ENCODE assay signal across 8 mouse cellular contexts in genomic region chr15:102101672-102102541, GRCm38 (mm10). TPM values are rescaled to one million over a fixed set of nuclear protein-coding genes. Genes with fewer than 3 reads are reported as not detected.
A peak's percentile ranks its signal among the peaks of the same experiment; 100 is the strongest.
DNase-seq lines count a peak whose midpoint lies in the region; ATAC-seq lines count a peak whose summit lies in the region.

No protein-coding gene starts in this region.

- no peaks in the 10 kb centered on the region for H3K9me3 ChIP-seq in neural tube, embryonic 11.5 days (ENCODE audit: control insufficient read depth, low read length)
- no peaks in the 10 kb centered on the region for H3K9me3 ChIP-seq in forebrain, embryonic 11.5 days (ENCODE audit: control insufficient read depth, low read length)
- H3K9me3 ChIP-seq in hindbrain, embryonic 12.5 days (replicated peaks) = no peaks in the 10 kb centered on the region
- no peaks in the 10 kb centered on the region for H3K9me3 ChIP-seq in limb, embryonic 15.5 days
- no peaks in the 10 kb centered on the region for H3K9me3 ChIP-seq in neural tube, embryonic 13.5 days

- peaks cover 42% of the 10 kb centered on the region for H3K4me1 ChIP-seq in neural tube, embryonic 11.5 days (ENCODE audit: control insufficient read depth, insufficient read depth, low read length)
- H3K4me1 ChIP-seq in forebrain, embryonic 11.5 days (replicated peaks; ENCODE audit: control insufficient read depth, insufficient read depth, low read length) = peaks cover 22% of the 10 kb centered on the region
- H3K4me1 ChIP-seq in hindbrain, embryonic 12.5 days = peaks cover 74% of the 10 kb centered on the region
- H3K4me1 ChIP-seq in limb, embryonic 15.5 days = peaks cover 91% of the 10 kb centered on the region
- peaks cover 90% of the 10 kb centered on the region for H3K4me1 ChIP-seq in neural tube, embryonic 13.5 days (replicated peaks)

- no peak overlapping the region for H3K4me2 ChIP-seq in neural tube, embryonic 11.5 days (ENCODE audit: low read depth)
- H3K4me2 ChIP-seq in forebrain, embryonic 11.5 days (ENCODE audit: low read depth, low read length, severe bottlenecking) = no peak overlapping the region
- H3K4me2 ChIP-seq in hindbrain, embryonic 12.5 days (replicated peaks) = peak overlapping the region; percentile 85
- H3K4me2 ChIP-seq in limb, embryonic 15.5 days = peak overlapping the region; percentile 67
- H3K4me2 ChIP-seq in neural tube, embryonic 13.5 days = peak overlapping the region; percentile 78

- peaks cover 20% of the 10 kb centered on the region for H3K27me3 ChIP-seq in neural tube, embryonic 11.5 days (ENCODE audit: control insufficient read depth, insufficient read depth, low read length)
- peaks cover 20% of the 10 kb centered on the region for H3K27me3 ChIP-seq in forebrain, embryonic 11.5 days (ENCODE audit: control insufficient read depth, insufficient read depth, low read length)
- H3K27me3 ChIP-seq in hindbrain, embryonic 12.5 days = peaks cover 54% of the 10 kb centered on the region
- no peaks in the 10 kb centered on the region for H3K27me3 ChIP-seq in limb, embryonic 15.5 days
- H3K27me3 ChIP-seq in neural tube, embryonic 13.5 days = peaks cover 69% of the 10 kb centered on the region

- H3K4me3 ChIP-seq in neural tube, embryonic 11.5 days (ENCODE audit: low read depth, low read length) = no peak overlapping the region
- H3K4me3 ChIP-seq in forebrain, embryonic 11.5 days (ENCODE audit: low read depth, low read length) = no peak overlapping the region
- 0 out of 2 replicates have a peak overlapping the region, but pooled peaks have one; percentile 23 for H3K4me3 ChIP-seq in hindbrain, embryonic 12.5 days
- H3K4me3 ChIP-seq in limb, embryonic 15.5 days = peak overlapping the region; percentile 57
- peak overlapping the region; percentile 48 for H3K4me3 ChIP-seq in neural tube, embryonic 13.5 days

- peak overlapping the region; percentile 76; the same call in 1 of the 2 replicates for H3K27ac ChIP-seq in neural tube, embryonic 11.5 days (ENCODE audit: low read depth, low read length)
- 0 out of 2 replicates have a peak overlapping the region, but pooled peaks have one; percentile 12 for H3K27ac ChIP-seq in forebrain, embryonic 11.5 days (ENCODE audit: low read depth, low read length)
- peak overlapping the region; percentile 83 for H3K27ac ChIP-seq in hindbrain, embryonic 12.5 days
- peak overlapping the region; percentile 99 for H3K27ac ChIP-seq in limb, embryonic 15.5 days
- peak overlapping the region; percentile 84 for H3K27ac ChIP-seq in neural tube, embryonic 13.5 days (replicated peaks)

- H3K36me3 ChIP-seq in neural tube, embryonic 11.5 days (ENCODE audit: control insufficient read depth, insufficient read depth, low read length) = peaks cover 2% of the 10 kb centered on the region; the same call in 1 of the 2 replicates
- H3K36me3 ChIP-seq in forebrain, embryonic 11.5 days (ENCODE audit: control insufficient read depth, insufficient read depth, low read length) = no peaks in the 10 kb centered on the region; the same call in 1 of the 2 replicates
- peaks cover 6% of the 10 kb centered on the region; the same call in 1 of the 2 replicates for H3K36me3 ChIP-seq in hindbrain, embryonic 12.5 days
- peaks cover 22% of the 10 kb centered on the region for H3K36me3 ChIP-seq in limb, embryonic 15.5 days
- peaks cover 16% of the 10 kb centered on the region for H3K36me3 ChIP-seq in neural tube, embryonic 13.5 days

- no peak for ATAC-seq in neural tube, embryonic 11.5 days (ENCODE audit: insufficient read depth, low FRiP score, low TSS enrichment)
- ATAC-seq in forebrain, embryonic 11.5 days (replicated peaks; ENCODE audit: low FRiP score) = no peak
- ATAC-seq in hindbrain, embryonic 12.5 days (ENCODE audit: low FRiP score) = no peak
- no peak for ATAC-seq in limb, embryonic 15.5 days (ENCODE audit: insufficient number of reproducible peaks, low FRiP score, low TSS enrichment, low read depth)
- ATAC-seq in neural tube, embryonic 13.5 days (ENCODE audit: low read depth) = no peak

- DNase-seq in neural tube, embryonic 11.5 days (ENCODE audit: low spot score) = no peak
- no peak for DNase-seq in neural tube, embryonic 10.5 days (ENCODE audit: extremely low spot score, low spot score)
- DNase-seq in forebrain, embryonic 11.5 days (ENCODE audit: low spot score) = peak; percentile 53
- DNase-seq in right cerebral cortex, postnatal 14 days = no peak
- no peak for DNase-seq in layer of hippocampus, adult 9-11 months

- no peak overlapping the region; the same call in 1 of the 2 replicates for H3K9ac ChIP-seq in neural tube, embryonic 11.5 days (ENCODE audit: low read length)
- H3K9ac ChIP-seq in forebrain, embryonic 11.5 days (ENCODE audit: low read length) = no peak overlapping the region
- no peak overlapping the region for H3K9ac ChIP-seq in hindbrain, embryonic 12.5 days
- H3K9ac ChIP-seq in limb, embryonic 15.5 days = peak overlapping the region; percentile 49; the same call in 1 of the 2 replicates
- H3K9ac ChIP-seq in neural tube, embryonic 13.5 days = 0 out of 2 replicates have a peak overlapping the region, but pooled peaks have one; percentile 68

- WGBS in neural tube, embryonic 11.5 days = 32% methylated on average over 11 of the region's 11 CpGs
- 38% methylated on average over 11 of the region's 11 CpGs for WGBS in forebrain, embryonic 11.5 days
- WGBS in hindbrain, embryonic 12.5 days = 27% methylated on average over 11 of the region's 11 CpGs
- WGBS in limb, embryonic 15.5 days = 21% methylated on average over 11 of the region's 11 CpGs
- WGBS in neural tube, embryonic 13.5 days = 26% methylated on average over 11 of the region's 11 CpGs

RNA-seq across cellular contexts. Expression of gene Tns2, which starts 1.7 kb away (rescaled TPM):
- polyA plus RNA-seq in neural tube, embryonic 11.5 days (2014; fragmentation: Nextera tagmentation; extraction: Ambion mirVana) = 11.4 and 13.2 TPM in 2 replicates
- 8.8 and 10.5 TPM in 2 replicates for polyA plus RNA-seq in forebrain, embryonic 11.5 days (2014; fragmentation: Nextera tagmentation; extraction: Ambion mirVana)
- polyA plus RNA-seq in hindbrain, embryonic 12.5 days (2016; fragmentation: Nextera tagmentation; extraction: Ambion mirVana) = 21.8 and 22.7 TPM in 2 replicates
- 47.5 and 48.6 TPM in 2 replicates for polyA plus RNA-seq in limb, embryonic 15.5 days (2015; fragmentation: Nextera tagmentation; extraction: Ambion mirVana)
- 10.5 and 15.9 TPM in 2 replicates for polyA plus RNA-seq in neural tube, embryonic 13.5 days (2015; fragmentation: Nextera tagmentation; extraction: Ambion mirVana)

RNA-seq across cellular contexts. Expression of gene Eif4b, which starts 28.3 kb away (rescaled TPM):
- polyA plus RNA-seq in neural tube, embryonic 11.5 days (2014; fragmentation: Nextera tagmentation; extraction: Ambion mirVana) = 113 and 121 TPM in 2 replicates
- 122 and 129 TPM in 2 replicates for polyA plus RNA-seq in forebrain, embryonic 11.5 days (2014; fragmentation: Nextera tagmentation; extraction: Ambion mirVana)
- polyA plus RNA-seq in hindbrain, embryonic 12.5 days (2016; fragmentation: Nextera tagmentation; extraction: Ambion mirVana) = 94.0 and 97.1 TPM in 2 replicates
- 103 and 111 TPM in 2 replicates for polyA plus RNA-seq in limb, embryonic 15.5 days (2015; fragmentation: Nextera tagmentation; extraction: Ambion mirVana)
- 81.2 and 90.3 TPM in 2 replicates for polyA plus RNA-seq in neural tube, embryonic 13.5 days (2015; fragmentation: Nextera tagmentation; extraction: Ambion mirVana)

RNA-seq across cellular contexts. Expression of gene Spryd3, which starts 34.1 kb away (rescaled TPM):
- polyA plus RNA-seq in neural tube, embryonic 11.5 days (2014; fragmentation: Nextera tagmentation; extraction: Ambion mirVana) = 15.5 and 17.0 TPM in 2 replicates
- 12.0 and 12.1 TPM in 2 replicates for polyA plus RNA-seq in forebrain, embryonic 11.5 days (2014; fragmentation: Nextera tagmentation; extraction: Ambion mirVana)
- polyA plus RNA-seq in hindbrain, embryonic 12.5 days (2016; fragmentation: Nextera tagmentation; extraction: Ambion mirVana) = 28.1 and 29.2 TPM in 2 replicates
- polyA plus RNA-seq in limb, embryonic 15.5 days (2015; fragmentation: Nextera tagmentation; extraction: Ambion mirVana) = 33.4 and 35.4 TPM in 2 replicates
- polyA plus RNA-seq in neural tube, embryonic 13.5 days (2015; fragmentation: Nextera tagmentation; extraction: Ambion mirVana) = 54.1 and 55.9 TPM in 2 replicates

RNA-seq across cellular contexts. Expression of gene Igfbp6, which starts 42.3 kb away (rescaled TPM):
- 0.22 and 0.34 TPM in 2 replicates for polyA plus RNA-seq in neural tube, embryonic 11.5 days (2014; fragmentation: Nextera tagmentation; extraction: Ambion mirVana)
- 0.33 TPM in 1 of 2 replicates, not detected in the other for polyA plus RNA-seq in forebrain, embryonic 11.5 days (2014; fragmentation: Nextera tagmentation; extraction: Ambion mirVana)
- 0.42 TPM in 1 of 2 replicates, not detected in the other for polyA plus RNA-seq in hindbrain, embryonic 12.5 days (2016; fragmentation: Nextera tagmentation; extraction: Ambion mirVana)
- polyA plus RNA-seq in limb, embryonic 15.5 days (2015; fragmentation: Nextera tagmentation; extraction: Ambion mirVana) = 17.5 and 24.6 TPM in 2 replicates
- 0.36 and 1.2 TPM in 2 replicates for polyA plus RNA-seq in neural tube, embryonic 13.5 days (2015; fragmentation: Nextera tagmentation; extraction: Ambion mirVana)

RNA-seq across cellular contexts. Expression of gene Soat2, which starts 48.4 kb away (rescaled TPM):
- 0.13 and 0.22 TPM in 2 replicates for polyA plus RNA-seq in neural tube, embryonic 11.5 days (2014; fragmentation: Nextera tagmentation; extraction: Ambion mirVana)
- polyA plus RNA-seq in forebrain, embryonic 11.5 days (2014; fragmentation: Nextera tagmentation; extraction: Ambion mirVana) = not detected in 2 replicates
- polyA plus RNA-seq in hindbrain, embryonic 12.5 days (2016; fragmentation: Nextera tagmentation; extraction: Ambion mirVana) = 0.09 TPM in 1 of 2 replicates, not detected in the other
- polyA plus RNA-seq in limb, embryonic 15.5 days (2015; fragmentation: Nextera tagmentation; extraction: Ambion mirVana) = 0.61 and 0.81 TPM in 2 replicates
- polyA plus RNA-seq in neural tube, embryonic 13.5 days (2015; fragmentation: Nextera tagmentation; extraction: Ambion mirVana) = 0.11 TPM in 1 of 2 replicates, not detected in the other

Comparison
In these comparisons a context has a peak if more than half of its experiments do, and no peak if none do; other contexts are left out.
1. H3K4me2 ChIP-seq: peak in hindbrain, embryonic 12.5 days (single experiment), limb, embryonic 15.5 days (single experiment) and neural tube, embryonic 13.5 days (single experiment); none in neural tube, embryonic 11.5 days (single experiment) and forebrain, embryonic 11.5 days (single experiment).
2. H3K4me3 ChIP-seq: peak in hindbrain, embryonic 12.5 days (single experiment), limb, embryonic 15.5 days (single experiment) and neural tube, embryonic 13.5 days (single experiment); none in neural tube, embryonic 11.5 days (single experiment) and forebrain, embryonic 11.5 days (single experiment).
3. H3K9ac ChIP-seq: peak in limb, embryonic 15.5 days (single experiment) and neural tube, embryonic 13.5 days (single experiment); none in neural tube, embryonic 11.5 days (single experiment), forebrain, embryonic 11.5 days (single experiment) and hindbrain, embryonic 12.5 days (single experiment).
4. H3K27ac ChIP-seq: peak in every context shown above with its lines; median percentile 99 in limb, embryonic 15.5 days; 84 in neural tube, embryonic 13.5 days; 83 in hindbrain, embryonic 12.5 days; 76 in neural tube, embryonic 11.5 days; 12 in forebrain, embryonic 11.5 days.